7 mouse cellular contexts compared by ENCODE assay signal in genomic region chr1:84838621-84839151, GRCm38 (mm10). TPM values are rescaled to one million over a fixed set of nuclear protein-coding genes. Genes with fewer than 3 reads are reported as not detected.
A peak's percentile ranks its signal among the peaks of the same experiment; 100 is the strongest.
DNase-seq lines count a peak whose midpoint lies in the region; ATAC-seq lines count a peak whose summit lies in the region.

No protein-coding gene starts in this region.

- ATAC-seq in granulocyte monocyte progenitor cell, adult 5-6 weeks (replicated peaks; ENCODE audit: poor library complexity, severe bottlenecking) = peak; percentile 28
- peak; percentile 54; the same call in 1 of the 2 replicates for ATAC-seq in limb, embryonic 12.5 days (ENCODE audit: insufficient number of reproducible peaks, insufficient read depth, low FRiP score, low TSS enrichment, low read depth)
- ATAC-seq in midbrain, embryonic 14.5 days (ENCODE audit: low FRiP score, low TSS enrichment) = peak; percentile 69

- peak overlapping the region; percentile 91 for H3K4me3 ChIP-seq in limb, embryonic 12.5 days (replicated peaks)
- H3K4me3 ChIP-seq in midbrain, embryonic 14.5 days (replicated peaks; ENCODE audit: low read depth, low read length) = peak overlapping the region; percentile 80

- DNase-seq in adipocyte (ENCODE audit: low spot score) = peak; percentile 66
- peak; percentile 82 for DNase-seq in embryo, embryonic 10.5 days (ENCODE audit: low spot score)
- DNase-seq in kidney, adult 11 months = peak; percentile 54
- DNase-seq in midbrain, embryonic 14.5 days = peak; percentile 85
- DNase-seq in spleen, adult 12 weeks (ENCODE audit: low spot score) = peak; percentile 42

- H3K4me1 ChIP-seq in limb, embryonic 12.5 days (replicated peaks) = peaks cover 6% of the 10 kb centered on the region
- peaks cover 25% of the 10 kb centered on the region for H3K4me1 ChIP-seq in midbrain, embryonic 14.5 days (ENCODE audit: control insufficient read depth, insufficient read depth, low read length)

- H3K27me3 ChIP-seq in limb, embryonic 12.5 days = no peaks in the 10 kb centered on the region
- H3K27me3 ChIP-seq in midbrain, embryonic 14.5 days (ENCODE audit: control insufficient read depth, insufficient read depth, low read length) = no peaks in the 10 kb centered on the region

- H3K9me3 ChIP-seq in limb, embryonic 12.5 days = no peaks in the 10 kb centered on the region
- H3K9me3 ChIP-seq in midbrain, embryonic 14.5 days (ENCODE audit: control insufficient read depth, low read length) = no peaks in the 10 kb centered on the region

- H3K4me2 ChIP-seq in limb, embryonic 12.5 days = peak overlapping the region; percentile 72
- H3K4me2 ChIP-seq in midbrain, embryonic 14.5 days (ENCODE audit: low read length) = peak overlapping the region; percentile 79

- peak overlapping the region; percentile 94 for H3K9ac ChIP-seq in limb, embryonic 12.5 days (replicated peaks)
- peak overlapping the region; percentile 80 for H3K9ac ChIP-seq in midbrain, embryonic 14.5 days (replicated peaks; ENCODE audit: low read length)

- WGBS in limb, embryonic 12.5 days = under 1% methylated on average over 42 of the region's 44 CpGs
- WGBS in midbrain, embryonic 14.5 days = under 1% methylated on average over 41 of the region's 44 CpGs

- H3K27ac ChIP-seq in limb, embryonic 12.5 days = peak overlapping the region; percentile 97
- H3K27ac ChIP-seq in midbrain, embryonic 14.5 days (replicated peaks; ENCODE audit: low read depth, low read length) = peak overlapping the region; percentile 98

- H3K36me3 ChIP-seq in limb, embryonic 12.5 days = peaks cover 3% of the 10 kb centered on the region; the same call in 1 of the 2 replicates
- 0 out of 2 replicates have a peak, but pooled peaks cover 6% of the 10 kb centered on the region for H3K36me3 ChIP-seq in midbrain, embryonic 14.5 days (ENCODE audit: control insufficient read depth, insufficient read depth, low read length)

RNA-seq across cellular contexts. Expression of gene Fbxo36, which starts 1.0 kb away (rescaled TPM):
- 6.5 and 8.7 TPM in 2 replicates for total RNA-seq in granulocyte monocyte progenitor cell, adult 5-6 weeks (2014; fragmentation: Nextera tagmentation)
- total RNA-seq in granulocyte monocyte progenitor cell, adult 5-6 weeks (2017) = 0.41 and 0.78 TPM in 2 replicates
- 7.7 and 10.1 TPM in 2 replicates for polyA plus RNA-seq in limb, embryonic 12.5 days (2016; fragmentation: Nextera tagmentation; extraction: Ambion mirVana)
- 4.0 and 6.3 TPM in 2 replicates for polyA plus RNA-seq in midbrain, embryonic 14.5 days (2014; fragmentation: Nextera tagmentation; extraction: Ambion mirVana)

RNA-seq across cellular contexts. Expression of gene Trip12, which starts 1.6 kb away (rescaled TPM):
- 106 and 145 TPM in 2 replicates for total RNA-seq in granulocyte monocyte progenitor cell, adult 5-6 weeks (2014; fragmentation: Nextera tagmentation)
- total RNA-seq in granulocyte monocyte progenitor cell, adult 5-6 weeks (2017) = 138 and 204 TPM in 2 replicates
- polyA plus RNA-seq in limb, embryonic 12.5 days (2016; fragmentation: Nextera tagmentation; extraction: Ambion mirVana) = 76.2 and 83.1 TPM in 2 replicates
- polyA plus RNA-seq in midbrain, embryonic 14.5 days (2014; fragmentation: Nextera tagmentation; extraction: Ambion mirVana) = 62.0 and 79.0 TPM in 2 replicates

Comparison
In these comparisons a context has a peak if more than half of its experiments do, and no peak if none do; other contexts are left out.
1. Peak in every context shown above with its lines: DNase-seq, ATAC-seq, H3K4me3 ChIP-seq and H3K27ac ChIP-seq.